Mouse (Mus musculus): ENCODE measurements around the gene Spon1. TPM values are rescaled to one million over a fixed set of nuclear protein-coding genes. Genes with fewer than 3 reads are reported as not detected.

Gene Spon1
- polyA plus RNA-seq, 1 experiment from 2014 or later: 81.7 TPM

DNA sequence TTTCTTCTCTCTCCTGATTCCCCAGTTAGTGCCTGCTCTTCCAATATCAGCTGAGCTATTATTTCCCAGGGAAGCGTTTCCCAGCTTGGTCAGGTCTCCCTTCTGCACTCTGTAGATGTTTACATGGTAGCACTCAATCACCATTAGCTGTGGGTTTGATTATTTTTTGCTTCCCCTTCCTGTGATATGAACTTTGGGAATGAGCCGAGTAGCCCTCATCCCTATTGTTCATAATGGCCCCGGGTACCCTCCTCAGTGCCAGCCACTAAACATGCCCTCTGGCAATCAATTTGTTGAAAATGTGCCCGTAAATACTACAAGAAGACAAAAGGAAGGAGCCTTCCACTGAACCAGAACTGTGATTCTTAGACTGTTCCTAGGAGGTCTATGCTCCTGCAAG lies 111.7 kb downstream of the Spon1 start:
- Histone ChIP-seq H3K36me3 (ENCODE audit: control insufficient read depth, insufficient read depth, low read length) (no peaks in the 10 kb centered on the region), H3K4me3 (ENCODE audit: low read depth, low read length) (no peak overlapping the region), H3K9ac (replicated peaks; ENCODE audit: low read depth, low read length) (no peak overlapping the region), H3K4me2 (ENCODE audit: low read depth, low read length) (no peak overlapping the region), H3K9me3 (ENCODE audit: control insufficient read depth, low read length) (no peaks in the 10 kb centered on the region), H3K27me3 (ENCODE audit: control insufficient read depth, insufficient read depth, low read length) (no peaks in the 10 kb centered on the region), H3K27ac (ENCODE audit: low read depth, low read length) (no peak overlapping the region), H3K4me1 (ENCODE audit: control insufficient read depth, insufficient read depth, low read length) (peaks cover 4% of the 10 kb centered on the region)
- ATAC-seq (ENCODE audit: low read depth): no peak
- 76% methylated on average over 4 of the region's 4 CpGs for WGBS

DNA sequence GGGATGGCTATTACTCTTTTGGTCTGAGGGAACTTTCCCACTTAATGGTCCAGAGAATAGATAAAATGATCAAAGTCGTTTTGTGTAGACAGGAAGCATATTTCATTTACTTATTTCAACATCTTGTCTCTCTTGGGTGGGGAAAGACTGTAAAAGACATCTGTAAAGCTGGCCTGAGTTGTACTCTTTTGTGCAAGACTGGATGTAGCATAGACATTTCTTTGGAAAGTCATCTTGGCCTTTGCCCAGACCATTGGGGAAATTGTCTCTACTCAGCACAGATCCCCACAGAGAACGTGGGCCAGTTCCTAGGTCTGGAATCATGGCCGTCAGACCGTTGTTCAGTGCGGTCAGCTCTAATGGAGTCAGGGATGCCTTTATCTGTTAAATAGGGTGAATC lies 112.1 kb downstream of the Spon1 start:
- ATAC-seq (ENCODE audit: low read depth): no peak
- Histone ChIP-seq H3K36me3 (ENCODE audit: control insufficient read depth, insufficient read depth, low read length) (no peaks in the 10 kb centered on the region), H3K27me3 (ENCODE audit: control insufficient read depth, insufficient read depth, low read length) (no peaks in the 10 kb centered on the region), H3K4me1 (ENCODE audit: control insufficient read depth, insufficient read depth, low read length) (peaks cover 4% of the 10 kb centered on the region), H3K4me3 (ENCODE audit: low read depth, low read length) (no peak overlapping the region), H3K9me3 (ENCODE audit: control insufficient read depth, low read length) (no peaks in the 10 kb centered on the region), H3K4me2 (ENCODE audit: low read depth, low read length) (no peak overlapping the region), H3K9ac (replicated peaks; ENCODE audit: low read depth, low read length) (no peak overlapping the region), H3K27ac (ENCODE audit: low read depth, low read length) (no peak overlapping the region)
- WGBS: 81% methylated on average over 5 of the region's 5 CpGs

DNA sequence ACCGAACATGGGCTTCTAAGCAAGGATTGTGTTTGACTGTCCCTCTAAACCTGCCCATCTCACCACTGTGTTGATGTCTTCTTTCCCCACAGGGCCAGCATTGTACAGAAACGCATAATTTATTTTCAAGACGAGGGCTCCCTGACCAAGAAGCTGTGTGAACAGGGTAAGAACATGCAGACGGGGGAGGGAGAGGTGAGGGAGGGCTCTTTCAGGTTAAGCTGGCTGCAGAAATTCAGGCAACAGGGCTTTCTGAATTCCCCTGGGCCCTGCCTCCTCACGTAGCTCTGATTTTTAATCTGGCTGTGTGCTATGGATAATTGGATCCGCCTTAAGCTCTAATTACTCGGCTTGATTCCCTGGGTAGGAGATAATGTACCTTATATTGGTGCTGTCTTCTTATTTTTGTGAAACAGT lies 113.3 kb downstream of the Spon1 start:
- H3K27ac ChIP-seq (ENCODE audit: low read depth, low read length): peak overlapping the region; percentile 36; the same call in 1 of the 2 replicates
- H3K27me3 ChIP-seq (ENCODE audit: control insufficient read depth, insufficient read depth, low read length): no peaks in the 10 kb centered on the region
- H3K9me3 ChIP-seq (ENCODE audit: control insufficient read depth, low read length): no peaks in the 10 kb centered on the region
- peaks cover 4% of the 10 kb centered on the region for H3K4me1 ChIP-seq (ENCODE audit: control insufficient read depth, insufficient read depth, low read length)
- 43% methylated on average over 7 of the region's 7 CpGs for WGBS
- no peak overlapping the region for H3K4me3 ChIP-seq (ENCODE audit: low read depth, low read length)
- no peak overlapping the region for H3K9ac ChIP-seq (replicated peaks; ENCODE audit: low read depth, low read length)
- no peak overlapping the region for H3K4me2 ChIP-seq (ENCODE audit: low read depth, low read length)
- ATAC-seq (ENCODE audit: low read depth): peak; percentile 17; the same call in 1 of the 2 replicates
- no peaks in the 10 kb centered on the region for H3K36me3 ChIP-seq (ENCODE audit: control insufficient read depth, insufficient read depth, low read length)

DNA sequence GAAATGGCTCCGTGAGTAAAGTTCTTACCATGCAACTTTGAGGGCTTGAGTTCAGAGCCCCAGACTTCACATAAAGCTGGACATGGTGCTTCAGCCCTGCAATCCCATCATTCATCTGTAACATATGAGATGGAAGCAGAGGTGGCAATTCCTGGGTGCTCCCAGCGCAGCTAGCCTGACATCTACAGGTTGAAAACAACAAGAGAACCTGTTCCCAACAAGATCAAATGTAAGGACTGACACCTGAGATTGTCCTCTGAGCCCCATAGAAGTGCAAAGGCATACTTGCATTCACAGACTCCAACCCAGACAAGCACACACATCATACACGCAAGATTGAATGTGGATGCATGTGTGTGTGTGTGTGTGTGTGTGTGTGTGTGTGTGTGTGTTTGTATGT lies 114.2 kb downstream of the Spon1 start:
- no peaks in the 10 kb centered on the region for H3K36me3 ChIP-seq (ENCODE audit: control insufficient read depth, insufficient read depth, low read length)
- H3K4me1 ChIP-seq (ENCODE audit: control insufficient read depth, insufficient read depth, low read length): peaks cover 4% of the 10 kb centered on the region
- ATAC-seq (ENCODE audit: low read depth): no peak
- 87% methylated on average over 3 of the region's 3 CpGs for WGBS
- no peaks in the 10 kb centered on the region for H3K9me3 ChIP-seq (ENCODE audit: control insufficient read depth, low read length)
- H3K4me2 ChIP-seq (ENCODE audit: low read depth, low read length): no peak overlapping the region
- no peaks in the 10 kb centered on the region for H3K27me3 ChIP-seq (ENCODE audit: control insufficient read depth, insufficient read depth, low read length)
- H3K4me3 ChIP-seq (ENCODE audit: low read depth, low read length): no peak overlapping the region
- no peak overlapping the region for H3K27ac ChIP-seq (ENCODE audit: low read depth, low read length)
- no peak overlapping the region for H3K9ac ChIP-seq (replicated peaks; ENCODE audit: low read depth, low read length)

DNA sequence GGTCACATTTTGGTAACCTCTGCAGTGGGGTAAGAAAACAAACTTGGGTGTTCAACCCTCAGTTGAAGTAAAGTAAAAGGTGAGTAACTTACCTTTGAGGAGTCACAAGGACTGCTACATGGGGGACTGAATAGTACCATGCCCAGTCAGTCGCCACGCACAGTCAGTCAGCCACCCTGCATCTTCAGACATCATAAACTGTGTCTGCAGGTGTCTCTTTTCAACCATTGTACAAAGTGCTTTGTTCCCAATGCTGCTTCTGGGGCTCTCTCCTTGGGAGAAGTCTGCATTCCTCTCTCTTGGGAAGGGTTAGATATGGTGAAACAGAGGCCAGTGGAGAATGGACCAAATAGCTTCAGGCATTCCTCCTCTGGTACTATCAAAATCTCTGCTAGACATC lies 125.0 kb downstream of the Spon1 start:
- Histone ChIP-seq H3K27me3 (ENCODE audit: control insufficient read depth, insufficient read depth, low read length) (no peaks in the 10 kb centered on the region), H3K9me3 (ENCODE audit: control insufficient read depth, low read length) (no peaks in the 10 kb centered on the region), H3K27ac (ENCODE audit: low read depth, low read length) (no peak overlapping the region), H3K4me3 (ENCODE audit: low read depth, low read length) (no peak overlapping the region), H3K36me3 (ENCODE audit: control insufficient read depth, insufficient read depth, low read length) (no peaks in the 10 kb centered on the region), H3K4me2 (ENCODE audit: low read depth, low read length) (no peak overlapping the region), H3K4me1 (ENCODE audit: control insufficient read depth, insufficient read depth, low read length) (no peaks in the 10 kb centered on the region), H3K9ac (replicated peaks; ENCODE audit: low read depth, low read length) (no peak overlapping the region)
- 83% methylated on average over 2 of the region's 2 CpGs for WGBS
- no peak for ATAC-seq (ENCODE audit: low read depth)

DNA sequence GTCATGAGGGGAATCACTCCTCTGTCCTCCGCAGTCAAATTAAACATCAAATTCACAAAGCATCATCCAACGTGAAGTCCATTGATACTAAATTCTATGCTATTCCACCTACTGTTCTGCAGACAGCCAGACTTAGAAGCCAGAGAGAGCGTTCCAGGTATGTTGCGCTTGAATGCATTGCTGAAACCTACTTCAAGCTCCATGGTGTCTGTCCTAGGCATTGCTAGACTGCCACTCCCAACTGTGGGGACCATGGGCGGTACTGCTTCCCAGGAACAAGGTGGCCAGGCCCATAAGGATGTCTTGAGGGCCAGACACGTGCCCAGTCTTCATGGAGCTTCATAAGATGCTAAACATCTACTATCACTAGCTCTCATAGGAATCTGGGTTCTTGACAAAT lies 125.7 kb downstream of the Spon1 start:
- Histone ChIP-seq H3K4me1 (ENCODE audit: control insufficient read depth, insufficient read depth, low read length) (no peaks in the 10 kb centered on the region), H3K27me3 (ENCODE audit: control insufficient read depth, insufficient read depth, low read length) (no peaks in the 10 kb centered on the region)
- no peak for ATAC-seq (ENCODE audit: low read depth)

DNA sequence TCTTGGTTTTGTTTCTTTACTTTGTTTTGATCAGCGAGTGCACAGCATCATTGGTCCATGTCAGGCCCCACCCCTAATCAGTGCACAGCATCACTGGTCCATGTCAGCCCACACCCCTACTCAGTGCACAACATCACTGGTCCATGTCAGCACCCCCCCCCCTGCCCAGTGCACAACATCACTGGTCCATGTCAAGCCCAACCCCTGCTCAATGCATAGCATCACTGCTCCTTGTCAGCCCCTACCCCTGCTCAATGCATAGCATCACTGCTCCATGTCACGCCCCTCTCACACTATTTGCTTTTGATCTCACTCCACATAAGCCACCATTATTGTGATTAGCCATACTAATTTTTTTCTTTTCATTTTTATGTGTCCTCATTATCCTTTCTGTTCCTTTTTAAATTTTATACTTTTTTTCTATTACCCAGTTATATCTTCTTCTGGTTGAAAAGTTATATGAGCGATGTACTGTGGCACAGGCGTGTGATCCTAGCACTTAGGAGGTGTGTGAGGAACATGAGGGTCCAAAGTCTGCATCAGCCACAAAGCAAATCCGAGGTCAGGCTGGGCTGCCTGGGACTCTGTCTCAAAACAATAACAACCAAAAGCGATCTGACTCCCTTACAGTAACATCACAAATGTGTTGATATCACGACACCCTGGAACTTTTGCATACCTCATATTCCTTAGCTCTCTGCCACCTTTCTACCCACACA lies 128.3 kb downstream of the Spon1 start:
- no peaks in the 10 kb centered on the region for H3K4me1 ChIP-seq (ENCODE audit: control insufficient read depth, insufficient read depth, low read length)
- no peak overlapping the region for H3K9ac ChIP-seq (replicated peaks; ENCODE audit: low read depth, low read length)
- H3K27ac ChIP-seq (ENCODE audit: low read depth, low read length): no peak overlapping the region
- whole genome bisulfite sequencing: 92% methylated on average over 7 of the region's 7 CpGs
- no peaks in the 10 kb centered on the region for H3K36me3 ChIP-seq (ENCODE audit: control insufficient read depth, insufficient read depth, low read length)
- H3K4me3 ChIP-seq (ENCODE audit: low read depth, low read length): no peak overlapping the region
- no peak overlapping the region for H3K4me2 ChIP-seq (ENCODE audit: low read depth, low read length)
- no peaks in the 10 kb centered on the region for H3K9me3 ChIP-seq (ENCODE audit: control insufficient read depth, low read length)
- ATAC-seq (ENCODE audit: low read depth): no peak
- no peaks in the 10 kb centered on the region for H3K27me3 ChIP-seq (ENCODE audit: control insufficient read depth, insufficient read depth, low read length)

More for the DNA sequence above, 125.7 kb downstream of the Spon1 start:
- 90% methylated on average over 6 of the region's 6 CpGs for WGBS
- Histone ChIP-seq H3K27ac (ENCODE audit: low read depth, low read length) (no peak overlapping the region), H3K9ac (replicated peaks; ENCODE audit: low read depth, low read length) (no peak overlapping the region), H3K4me3 (ENCODE audit: low read depth, low read length) (no peak overlapping the region), H3K4me2 (ENCODE audit: low read depth, low read length) (no peak overlapping the region), H3K36me3 (ENCODE audit: control insufficient read depth, insufficient read depth, low read length) (no peaks in the 10 kb centered on the region), H3K9me3 (ENCODE audit: control insufficient read depth, low read length) (no peaks in the 10 kb centered on the region)

DNA sequence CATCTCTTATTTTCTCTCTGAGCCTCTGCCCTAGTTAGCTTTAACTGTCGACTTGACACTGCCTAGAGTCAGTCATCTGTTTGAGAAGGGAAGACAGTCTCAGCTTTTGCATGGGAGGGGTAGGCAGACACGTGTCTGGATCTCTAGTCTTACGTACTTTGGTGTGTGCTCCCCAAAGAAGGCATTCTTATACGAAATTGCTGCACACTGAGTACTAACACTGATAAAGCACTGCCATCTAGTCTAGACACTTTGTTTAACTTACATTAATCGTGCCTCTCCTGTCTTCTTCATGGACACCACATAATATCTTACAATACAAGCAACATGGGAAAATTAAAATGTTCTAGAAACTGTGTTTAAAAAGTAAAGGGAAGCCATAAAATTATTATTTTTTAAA lies 129.5 kb downstream of the Spon1 start:
- no peak overlapping the region for H3K27ac ChIP-seq (ENCODE audit: low read depth, low read length)
- no peaks in the 10 kb centered on the region for H3K9me3 ChIP-seq (ENCODE audit: control insufficient read depth, low read length)
- no peak overlapping the region for H3K4me2 ChIP-seq (ENCODE audit: low read depth, low read length)
- H3K4me3 ChIP-seq (ENCODE audit: low read depth, low read length): no peak overlapping the region
- no peak overlapping the region for H3K9ac ChIP-seq (replicated peaks; ENCODE audit: low read depth, low read length)
- ATAC-seq (ENCODE audit: low read depth): no peak
- H3K27me3 ChIP-seq (ENCODE audit: control insufficient read depth, insufficient read depth, low read length): no peaks in the 10 kb centered on the region
- no peaks in the 10 kb centered on the region for H3K4me1 ChIP-seq (ENCODE audit: control insufficient read depth, insufficient read depth, low read length)
- H3K36me3 ChIP-seq (ENCODE audit: control insufficient read depth, insufficient read depth, low read length): no peaks in the 10 kb centered on the region
- WGBS: 84% methylated on average over 5 of the region's 5 CpGs

DNA sequence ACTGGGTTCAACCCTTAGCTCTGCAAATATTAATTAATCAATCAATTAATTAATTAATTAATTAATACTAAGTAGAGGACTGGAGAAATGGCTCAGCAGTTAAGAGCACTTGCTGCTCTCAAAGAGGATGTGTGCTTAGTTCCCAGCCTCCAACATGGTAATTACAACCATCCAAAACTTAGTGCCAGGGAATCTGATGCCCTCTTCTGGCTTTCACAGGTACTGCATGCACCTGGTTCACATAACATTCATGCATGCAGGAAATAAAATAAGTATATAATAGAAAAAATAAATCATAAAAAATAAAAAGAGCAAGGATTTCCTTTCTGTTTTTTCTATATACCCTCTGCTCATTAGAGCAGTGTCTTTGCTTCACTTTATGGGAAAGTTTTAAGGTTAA lies 132.6 kb downstream of the Spon1 start:
- Histone ChIP-seq H3K9ac (replicated peaks; ENCODE audit: low read depth, low read length) (no peak overlapping the region), H3K4me2 (ENCODE audit: low read depth, low read length) (no peak overlapping the region), H3K27me3 (ENCODE audit: control insufficient read depth, insufficient read depth, low read length) (no peaks in the 10 kb centered on the region), H3K4me1 (ENCODE audit: control insufficient read depth, insufficient read depth, low read length) (no peaks in the 10 kb centered on the region), H3K36me3 (ENCODE audit: control insufficient read depth, insufficient read depth, low read length) (no peaks in the 10 kb centered on the region), H3K9me3 (ENCODE audit: control insufficient read depth, low read length) (no peaks in the 10 kb centered on the region), H3K4me3 (ENCODE audit: low read depth, low read length) (no peak overlapping the region), H3K27ac (ENCODE audit: low read depth, low read length) (no peak overlapping the region)
- ATAC-seq (ENCODE audit: low read depth): no peak

Data from neural tube, embryonic 14.5 days (tissue).